Mouse (Mus musculus) lung, embryonic 15.5 days (tissue): ENCODE results near the gene Top1. TPM values are rescaled to one million over a fixed set of nuclear protein-coding genes. Genes with fewer than 3 reads are reported as not detected.

Experiments used
- ATAC-seq: fragments of 200-750 bp; cut with Nextera tagmentation; 2 replicates; pipeline ENCODE4 v1.8.0; 2017; ENCODE audit warnings: moderate number of reproducible peaks, borderline replicate concordance; ENCODE audit not compliant: low FRiP score, low TSS enrichment; ENCODE audit errors: extremely low read depth
- H3K27ac ChIP-seq: fragments of 300-500 bp; sonication (generic); 2 replicates; pipeline ENCODE4 v1.5.1; 2015; ENCODE audit warnings: moderate library complexity, mild to moderate bottlenecking, inconsistent platforms
- H3K27me3 ChIP-seq: fragments of 300-500 bp; sonication (generic); 2 replicates; pipeline ENCODE4 v1.6.1; 2015; ENCODE audit warnings: inconsistent platforms
- H3K36me3 ChIP-seq: fragments of 300-500 bp; sonication (generic); 2 replicates; pipeline ENCODE4 v1.6.1; 2015; ENCODE audit warnings: inconsistent platforms
- H3K4me1 ChIP-seq: fragments of 300-500 bp; sonication (generic); 2 replicates; pipeline ENCODE4 v1.6.1; 2015; ENCODE audit warnings: inconsistent platforms
- H3K4me2 ChIP-seq: fragments of 300-500 bp; sonication (generic); 2 replicates; pipeline ENCODE4 v1.6.1; 2015; ENCODE audit warnings: inconsistent platforms, mild to moderate bottlenecking, moderate library complexity
- H3K4me3 ChIP-seq: fragments of 300-500 bp; sonication (generic); 2 replicates; pipeline ENCODE4 v1.5.1; 2015; ENCODE audit warnings: mild to moderate bottlenecking, inconsistent platforms
- H3K9ac ChIP-seq: fragments of 300-500 bp; sonication (generic); 2 replicates; pipeline ENCODE4 v1.6.1; 2015; ENCODE audit warnings: inconsistent platforms
- H3K9me3 ChIP-seq: fragments of 300-500 bp; sonication (generic); 2 replicates; pipeline ENCODE4 v1.6.1; 2016; ENCODE audit warnings: inconsistent platforms
- WGBS: fragments of 180-500 bp; shearing (Covaris S2); methylation state at CpG from one replicate; pipeline ENCODE4 v1.1.7; 2015; 5-methylcytosine and 5-hydroxymethylcytosine counted together
- polyA plus RNA-seq: library from polyadenylated mRNA; unstranded; fragments of >200 nt; fragmentation: Nextera tagmentation; extraction: Ambion mirVana; gene quantifications from 2 replicates; pipeline ENCODE4 v1.2.1, GENCODE M21; 2015

The Top1 gene
- 69.8 and 69.9 TPM in 2 replicates for polyA plus RNA-seq

GRCm38 (mm10) chr2:160645614-160646137 is at the start of gene Top1:
Gene Top1 (plus strand): TSS chr2:160645888.
- no peaks in the 10 kb centered on the region for H3K27me3 ChIP-seq
- peak within 1 kb of the TSS; percentile 99 for H3K9ac ChIP-seq
- WGBS = 0% methylated on average over 50 of the region's 50 CpGs
- H3K36me3 ChIP-seq = no peaks in the 10 kb centered on the region
- ATAC-seq = peak; percentile 99
- peak within 1 kb of the TSS; percentile 62 for H3K4me2 ChIP-seq
- peaks cover 25% of the 10 kb centered on the region for H3K4me1 ChIP-seq
- H3K4me3 ChIP-seq = peak within 1 kb of the TSS; percentile 99
- H3K27ac ChIP-seq = peak within 1 kb of the TSS; percentile 98
- no peaks in the 10 kb centered on the region for H3K9me3 ChIP-seq

GRCm38 (mm10) chr2:160597582-160598281 is 48.0 kb upstream of the Top1 start:
- no peaks in the 10 kb centered on the region for H3K27me3 ChIP-seq
- H3K9me3 ChIP-seq = no peaks in the 10 kb centered on the region
- WGBS = 33% methylated on average over 12 of the region's 12 CpGs
- H3K9ac ChIP-seq = no peak overlapping the region
- H3K4me2 ChIP-seq = no peak overlapping the region
- no peaks in the 10 kb centered on the region for H3K4me1 ChIP-seq
- H3K36me3 ChIP-seq = no peaks in the 10 kb centered on the region
- ATAC-seq = peak; percentile 50; the same call in 1 of the 2 replicates
- no peak overlapping the region for H3K27ac ChIP-seq
- H3K4me3 ChIP-seq = no peak overlapping the region

- Histone ChIP-seq H3K4me3 (no peak overlapping the region), H3K9me3 (no peaks in the 10 kb centered on the region), H3K36me3 (no peaks in the 10 kb centered on the region), H3K9ac (no peak overlapping the region), H3K27ac (no peak overlapping the region), H3K27me3 (no peaks in the 10 kb centered on the region), H3K4me1 (no peaks in the 10 kb centered on the region), H3K4me2 (no peak overlapping the region)
- ATAC-seq = no peak
- WGBS = 26% methylated on average over 1 of the region's 1 CpGs
Observed at GRCm38 (mm10) chr2:160601805-160602204, 43.9 kb upstream of the Top1 start.

GRCm38 (mm10) chr2:160603154-160603933 is 42.3 kb upstream of the Top1 start:
- Histone ChIP-seq H3K36me3 (no peaks in the 10 kb centered on the region), H3K27ac (no peak overlapping the region), H3K4me3 (no peak overlapping the region), H3K9ac (no peak overlapping the region), H3K4me2 (no peak overlapping the region), H3K9me3 (no peaks in the 10 kb centered on the region), H3K27me3 (no peaks in the 10 kb centered on the region), H3K4me1 (no peaks in the 10 kb centered on the region)
- ATAC-seq = peak; percentile 65; the same call in 1 of the 2 replicates
- WGBS = 55% methylated on average over 10 of the region's 10 CpGs

- Histone ChIP-seq H3K36me3 (no peaks in the 10 kb centered on the region), H3K4me2 (no peak overlapping the region), H3K4me1 (peaks cover 5% of the 10 kb centered on the region), H3K9me3 (no peaks in the 10 kb centered on the region), H3K9ac (no peak overlapping the region), H3K27me3 (no peaks in the 10 kb centered on the region), H3K27ac (no peak overlapping the region), H3K4me3 (no peak overlapping the region)
- WGBS = 48% methylated on average over 2 of the region's 2 CpGs
- peak; percentile 11; the same call in 1 of the 2 replicates for ATAC-seq
Observed at GRCm38 (mm10) chr2:160610012-160610411, 35.7 kb upstream of the Top1 start.

GRCm38 (mm10) chr2:160613186-160613919 is 32.3 kb upstream of the Top1 start:
- H3K27ac ChIP-seq = no peak overlapping the region
- ATAC-seq = no peak

GRCm38 (mm10) chr2:160617741-160618140 is 27.9 kb upstream of the Top1 start:
- Histone ChIP-seq H3K9ac (no peak overlapping the region), H3K9me3 (no peaks in the 10 kb centered on the region), H3K36me3 (no peaks in the 10 kb centered on the region), H3K27me3 (no peaks in the 10 kb centered on the region), H3K27ac (no peak overlapping the region), H3K4me2 (no peak overlapping the region), H3K4me3 (no peak overlapping the region), H3K4me1 (peaks cover 39% of the 10 kb centered on the region)
- no peak for ATAC-seq
- 82% methylated on average over 6 of the region's 6 CpGs for WGBS

More at GRCm38 (mm10) chr2:160613186-160613919, 32.3 kb upstream of the Top1 start:
- no peaks in the 10 kb centered on the region for H3K9me3 ChIP-seq
- no peak overlapping the region for H3K4me3 ChIP-seq
- no peak overlapping the region for H3K9ac ChIP-seq
- no peak overlapping the region for H3K4me2 ChIP-seq
- H3K4me1 ChIP-seq = peaks cover 6% of the 10 kb centered on the region
- whole genome bisulfite sequencing = 73% methylated on average over 5 of the region's 5 CpGs
- no peaks in the 10 kb centered on the region for H3K36me3 ChIP-seq
- H3K27me3 ChIP-seq = no peaks in the 10 kb centered on the region

- no peaks in the 10 kb centered on the region for H3K9me3 ChIP-seq
- H3K4me3 ChIP-seq = no peak overlapping the region
- H3K4me1 ChIP-seq = peaks cover 39% of the 10 kb centered on the region
- ATAC-seq = no peak
- no peak overlapping the region for H3K4me2 ChIP-seq
- 52% methylated on average over 6 of the region's 6 CpGs for WGBS
- no peak overlapping the region for H3K27ac ChIP-seq
- H3K36me3 ChIP-seq = no peaks in the 10 kb centered on the region
- no peaks in the 10 kb centered on the region for H3K27me3 ChIP-seq
- H3K9ac ChIP-seq = no peak overlapping the region
Observed at GRCm38 (mm10) chr2:160618619-160619220, 27.0 kb upstream of the Top1 start.

GRCm38 (mm10) chr2:160619300-160619699 is 26.4 kb upstream of the Top1 start:
- WGBS = 60% methylated on average over 5 of the region's 5 CpGs

GRCm38 (mm10) chr2:160619831-160620230 is 25.9 kb upstream of the Top1 start:
- peak; percentile 84 for ATAC-seq
- peak overlapping the region; percentile 89 for H3K27ac ChIP-seq
- no peaks in the 10 kb centered on the region for H3K27me3 ChIP-seq
- H3K4me3 ChIP-seq = no peak overlapping the region
- H3K36me3 ChIP-seq = no peaks in the 10 kb centered on the region
- H3K9me3 ChIP-seq = no peaks in the 10 kb centered on the region
- peaks cover 39% of the 10 kb centered on the region for H3K4me1 ChIP-seq
- WGBS = 4% methylated on average over 9 of the region's 9 CpGs
- no peak overlapping the region for H3K9ac ChIP-seq
- H3K4me2 ChIP-seq = peak overlapping the region; percentile 26; the same call in 1 of the 2 replicates

More at GRCm38 (mm10) chr2:160619300-160619699, 26.4 kb upstream of the Top1 start:
- peak overlapping the region; percentile 89; the same call in 1 of the 2 replicates for H3K27ac ChIP-seq
- H3K4me1 ChIP-seq = peaks cover 39% of the 10 kb centered on the region
- no peak for ATAC-seq
- H3K9ac ChIP-seq = no peak overlapping the region
- H3K4me3 ChIP-seq = no peak overlapping the region
- no peak overlapping the region for H3K4me2 ChIP-seq
- no peaks in the 10 kb centered on the region for H3K27me3 ChIP-seq
- no peaks in the 10 kb centered on the region for H3K9me3 ChIP-seq
- no peaks in the 10 kb centered on the region for H3K36me3 ChIP-seq
